In the genomic region with DNA sequence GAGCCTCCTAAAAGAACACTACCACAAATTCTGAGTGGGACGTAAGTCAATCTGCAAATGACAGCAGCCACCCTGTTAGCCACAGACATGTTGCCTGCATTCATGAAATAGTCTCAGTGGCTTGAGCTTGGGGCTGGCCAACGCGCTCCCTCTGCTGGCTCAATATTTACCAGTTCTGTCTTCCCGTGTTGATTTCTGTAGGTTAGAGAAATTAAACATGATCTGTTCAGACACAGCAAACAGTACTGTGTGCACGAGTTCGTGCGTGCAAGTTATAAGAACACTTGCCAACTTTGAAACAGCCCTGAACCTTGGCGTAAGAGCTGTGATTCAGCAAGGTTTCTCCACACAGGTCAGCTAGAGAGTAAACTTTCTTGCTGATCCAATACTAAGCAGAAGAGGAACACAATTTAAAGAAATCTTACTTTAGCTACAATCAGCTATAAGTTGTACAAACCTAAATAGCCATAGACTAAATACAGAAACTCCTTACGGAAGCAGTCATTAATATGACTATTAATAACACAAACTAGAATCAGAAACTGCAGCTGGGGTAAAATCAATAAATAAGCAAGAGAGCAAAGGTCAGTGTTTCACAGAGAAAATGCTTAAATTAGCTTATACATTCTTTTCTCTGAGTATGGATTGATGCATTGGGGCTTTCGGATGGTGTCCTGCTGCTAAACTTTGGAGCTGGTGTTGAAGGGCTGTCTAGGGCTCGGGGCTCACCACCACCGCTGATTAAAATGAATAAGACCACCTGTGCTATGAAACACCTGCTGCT, we compare ENCODE assay signal across 8 mouse cellular contexts. TPM values are rescaled to one million over a fixed set of nuclear protein-coding genes. Genes with fewer than 3 reads are reported as not detected.
DNase-seq lines count a peak whose midpoint lies in the region; ATAC-seq and TF ChIP-seq lines count a peak whose summit lies in the region.

No protein-coding gene starts in this region.

- no peak overlapping the region for H3K9ac ChIP-seq in kidney, postnatal 0 days (ENCODE audit: low read depth, low read length)

- no peak overlapping the region for H3K27ac ChIP-seq in kidney, postnatal 0 days

- no peak overlapping the region for H3K4me3 ChIP-seq in kidney, postnatal 0 days (replicated peaks; ENCODE audit: low read depth, low read length)

- intact Hi-C loops in heart, postnatal 36 days (cut with DNase I), result loop anchor here (5.0 kb wide), 2 partner anchors 92 to 422 kb away; no protein-coding TSS in a partner anchor

- no peaks in the 10 kb centered on the region for H3K4me1 ChIP-seq in kidney, postnatal 0 days (replicated peaks; ENCODE audit: insufficient read depth, low read length)

- WGBS in kidney, postnatal 0 days, result 60% methylated on average over 12 of the region's 12 CpGs

- H3K36me3 ChIP-seq in kidney, postnatal 0 days (ENCODE audit: insufficient read depth, low read length), result no peaks in the 10 kb centered on the region

- peak; percentile 59 for DNase-seq in kidney, postnatal 0 days (ENCODE audit: low spot score)
- DNase-seq in kidney, adult 9 months, result no peak
- peak; percentile 19 for DNase-seq in adrenal gland, adult 2 months
- peak; percentile 1 for DNase-seq in fat pad, adult 2 months (ENCODE audit: extremely low read depth, low read depth, low spot score)
- peak; percentile 2 for DNase-seq in layer of hippocampus, adult 9-10 months (ENCODE audit: low spot score)
- peak; percentile 10 for DNase-seq in urinary bladder, postnatal 25 days (ENCODE audit: low spot score)
- no peak for DNase-seq in heart, postnatal 36 days

- no peak for ATAC-seq in kidney, postnatal 0 days (replicated peaks; ENCODE audit: low FRiP score, low read depth)
- peak; percentile 52; the same call in 1 of the 2 replicates for ATAC-seq in megakaryocyte progenitor cell, adult 5-6 weeks (replicated peaks; ENCODE audit: poor library complexity)

- TF ChIP-seq CTCF in kidney, postnatal 0 days (IDR thresholded peaks at IDR 0.05; ENCODE audit: low read depth), result peak; percentile 67

- no peaks in the 10 kb centered on the region for H3K27me3 ChIP-seq in kidney, postnatal 0 days (ENCODE audit: insufficient read depth, low read length)

- H3K9me3 ChIP-seq in kidney, postnatal 0 days (replicated peaks; ENCODE audit: low read length), result no peaks in the 10 kb centered on the region

- H3K4me2 ChIP-seq in kidney, postnatal 0 days (ENCODE audit: low read length), result no peak overlapping the region

RNA-seq across cellular contexts. Expression of a gene that starts 31.9 kb away (rescaled TPM):
- not detected in 2 replicates for polyA plus RNA-seq in kidney, postnatal 0 days (2015; fragmentation: Nextera tagmentation; extraction: Ambion mirVana)
- total RNA-seq in adrenal gland, adult 2 months (2021), result not detected
- polyA plus RNA-seq in adrenal gland, adult 2 months (2012; rRNA removed), result not detected in 2 replicates
- not detected in 2 replicates for total RNA-seq in megakaryocyte progenitor cell, adult 5-6 weeks (2015)
- not detected in 2 replicates for total RNA-seq in megakaryocyte progenitor cell, adult 5-6 weeks (2017)
- not detected for total RNA-seq in heart, postnatal 36 days (2021)

Comparison
In these comparisons a context has a peak if more than half of its experiments do, and no peak if none do; other contexts are left out.
1. DNase-seq: peak in kidney, postnatal 0 days (single experiment), adrenal gland, adult 2 months (single experiment), fat pad, adult 2 months (single experiment), layer of hippocampus, adult 9-10 months (single experiment) and urinary bladder, postnatal 25 days (single experiment); none in kidney, adult 9 months (single experiment) and heart, postnatal 36 days (0 of 2).